Mouse (Mus musculus): ENCODE measurements around the gene Faf1.

GRCm38 (mm10) chr4:109980321-109981082 is 304.1 kb downstream of the Faf1 start:
- TF ChIP-seq POLR2A (IDR thresholded peaks at IDR 0.05; ENCODE audit: borderline replicate concordance, extremely low read depth, low read depth, low read length), result no peak
- TF ChIP-seq CTCF (IDR thresholded peaks at IDR 0.05; ENCODE audit: insufficient read depth, low read length), result no peak

Measured in lung, adult 2 months (tissue).